Mouse (Mus musculus) kidney, postnatal 4 days (tissue): ENCODE measurements around the gene Immt.

Experiments
- DNase-seq, 2 experiments: peaks; one replicate each; pipeline ENCODE4 v3.0.0; 2021; ENCODE audit warnings: mixed read lengths in 2 of 2

Immt gene

GRCm38 (mm10) chr6:71830690-71831580, at the start of gene Immt:
TSS of gene Immt (plus strand) at chr6:71831331.
- peak; percentile 97 to 99 for DNase-seq

GRCm38 (mm10) chr6:71783165-71783564, 48.0 kb upstream of the Immt start:
- DNase-seq = no peak

- no peak for DNase-seq
Measured at GRCm38 (mm10) chr6:71788348-71788747, 42.8 kb upstream of the Immt start.

DNA sequence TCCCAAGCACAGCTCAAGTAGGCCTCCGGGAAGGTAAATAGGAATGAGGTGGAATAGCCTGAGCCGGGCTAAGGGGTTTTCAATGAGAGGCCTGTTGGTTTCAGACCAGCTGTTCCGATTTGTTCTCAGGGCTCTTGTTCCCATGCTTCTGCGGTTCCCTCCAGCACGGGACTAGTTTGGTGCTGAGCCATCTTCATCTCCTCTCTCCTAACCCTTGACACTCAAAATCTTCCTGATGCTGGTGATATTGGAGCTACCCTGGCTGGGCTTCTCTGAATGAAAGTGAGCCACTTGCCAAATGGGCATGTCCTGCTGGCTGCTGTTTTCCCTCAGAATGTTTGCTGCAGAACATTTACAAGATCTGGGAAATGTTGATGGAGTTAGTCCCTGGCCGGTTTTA, 39.4 kb upstream of the Immt start:
- no peak for DNase-seq

DNA sequence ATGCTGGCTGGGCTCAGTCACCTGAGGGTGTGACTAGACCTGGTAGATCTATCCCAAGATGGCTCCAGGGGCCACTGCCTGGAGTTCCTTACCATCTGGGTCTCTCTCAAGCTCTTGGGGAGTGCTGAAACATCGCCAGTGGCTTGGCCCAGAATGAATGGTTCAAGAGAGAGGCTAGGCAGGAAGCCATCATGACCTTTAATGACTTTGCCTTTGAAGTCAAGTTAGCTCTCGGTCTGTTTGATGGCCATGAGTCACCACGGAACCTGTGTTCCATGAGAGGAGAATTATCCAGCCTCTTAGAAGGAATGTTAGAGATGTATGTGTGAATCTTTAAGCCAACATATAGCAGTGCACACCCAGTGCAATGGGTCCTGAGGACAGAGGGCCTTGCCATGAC, 31.7 kb upstream of the Immt start:
- no peak for DNase-seq

DNA sequence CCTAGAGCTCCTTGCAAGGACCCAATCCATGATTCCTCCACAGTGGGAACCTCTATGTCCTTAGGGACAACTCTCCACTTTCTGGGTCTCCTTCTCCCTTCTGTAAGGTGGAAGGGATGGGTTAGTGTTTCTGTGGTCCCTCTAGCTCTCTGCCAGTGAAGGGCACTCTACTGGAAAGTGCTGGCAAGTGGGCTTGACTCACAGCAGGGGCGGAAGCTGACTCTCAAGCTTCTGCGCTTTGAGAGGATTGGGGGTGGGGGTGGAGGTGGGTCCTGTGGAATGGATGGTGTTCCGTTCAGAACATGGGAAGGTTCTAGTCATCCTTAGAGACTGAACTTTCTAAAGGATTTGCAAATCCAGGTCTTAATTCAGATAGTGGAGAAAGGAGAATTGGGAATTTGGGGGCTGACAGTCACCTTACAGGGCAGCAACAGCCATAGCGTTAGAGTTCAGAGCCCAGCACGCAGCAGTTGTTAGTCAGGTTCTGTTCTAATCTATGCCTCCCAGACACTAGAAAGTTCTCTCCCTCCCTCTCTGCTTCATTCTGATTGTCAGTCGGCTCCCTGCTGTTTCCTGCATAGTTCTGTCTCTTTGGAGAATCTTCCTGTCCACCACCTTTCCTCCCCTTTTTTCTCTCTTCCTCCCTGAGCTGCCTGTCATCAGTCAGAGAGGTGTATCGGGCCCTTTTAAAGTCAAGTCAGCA, 30.0 kb upstream of the Immt start:
- DNase-seq = no peak

GRCm38 (mm10) chr6:71801714-71802094, 29.4 kb upstream of the Immt start:
- DNase-seq = no peak

DNA sequence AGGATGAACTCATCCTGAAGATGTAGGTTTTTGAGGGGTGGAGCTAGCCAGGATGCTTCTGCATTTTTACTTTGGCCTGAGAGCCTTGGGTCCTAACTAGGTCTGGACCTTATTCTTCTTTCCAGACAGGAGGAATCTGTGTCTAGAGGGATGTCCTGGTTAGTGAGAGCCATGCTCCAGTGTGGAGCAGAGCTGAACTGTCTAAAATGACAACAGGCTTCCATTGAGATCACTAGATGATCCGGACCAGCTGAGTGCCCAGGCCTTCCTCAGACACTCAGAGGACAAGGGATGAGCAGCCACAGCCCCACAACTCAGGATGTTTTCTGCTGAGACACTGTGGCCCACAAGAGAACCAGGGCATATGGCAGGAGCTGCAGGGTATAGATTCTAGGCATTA, 27.5 kb upstream of the Immt start:
- no peak for DNase-seq

- peak; percentile 76 to 83 for DNase-seq
Measured at GRCm38 (mm10) chr6:71804061-71804829, 26.9 kb upstream of the Immt start.

DNA sequence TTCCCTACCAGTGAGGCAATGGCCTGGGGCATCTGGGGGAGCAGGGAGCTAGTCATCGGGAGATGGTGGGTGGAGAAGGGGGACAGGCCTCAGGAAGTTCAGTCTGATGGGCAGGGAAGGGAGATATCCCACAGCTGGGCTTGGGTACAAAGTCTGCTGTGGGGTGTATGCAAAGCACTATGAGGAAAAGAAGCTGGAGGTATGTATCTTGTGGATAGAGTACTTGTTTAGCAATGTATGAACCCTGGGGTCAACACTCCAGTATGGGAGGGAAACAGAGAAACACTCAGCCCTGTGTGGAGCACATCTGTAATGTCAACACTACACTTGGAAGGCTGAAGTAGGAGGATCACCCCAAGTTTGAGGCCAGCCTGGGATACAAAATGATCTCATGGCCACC, 24.4 kb upstream of the Immt start:
- DNase-seq = no peak

- DNase-seq = no peak
Measured at GRCm38 (mm10) chr6:71809890-71810289, 21.2 kb upstream of the Immt start.

DNA sequence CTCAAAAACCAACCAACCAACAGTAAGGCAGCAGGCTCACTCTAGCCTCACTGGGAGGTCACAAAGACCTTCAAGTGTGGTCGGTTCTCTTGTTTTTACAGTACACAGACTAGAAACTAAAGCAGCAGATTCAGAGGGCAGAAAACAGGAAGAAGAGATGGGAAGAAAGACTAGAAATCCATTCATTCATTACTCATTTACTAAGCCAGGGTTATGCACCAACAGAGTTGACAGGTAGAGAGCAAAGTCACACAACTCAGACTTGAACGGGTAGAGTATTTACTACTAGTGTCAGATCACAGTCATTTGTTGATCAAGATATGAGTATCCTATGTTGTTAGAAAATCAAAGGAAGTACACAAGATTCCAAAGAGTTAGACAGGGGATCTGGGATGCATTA, 18.3 kb upstream of the Immt start:
- no peak for DNase-seq

DNA sequence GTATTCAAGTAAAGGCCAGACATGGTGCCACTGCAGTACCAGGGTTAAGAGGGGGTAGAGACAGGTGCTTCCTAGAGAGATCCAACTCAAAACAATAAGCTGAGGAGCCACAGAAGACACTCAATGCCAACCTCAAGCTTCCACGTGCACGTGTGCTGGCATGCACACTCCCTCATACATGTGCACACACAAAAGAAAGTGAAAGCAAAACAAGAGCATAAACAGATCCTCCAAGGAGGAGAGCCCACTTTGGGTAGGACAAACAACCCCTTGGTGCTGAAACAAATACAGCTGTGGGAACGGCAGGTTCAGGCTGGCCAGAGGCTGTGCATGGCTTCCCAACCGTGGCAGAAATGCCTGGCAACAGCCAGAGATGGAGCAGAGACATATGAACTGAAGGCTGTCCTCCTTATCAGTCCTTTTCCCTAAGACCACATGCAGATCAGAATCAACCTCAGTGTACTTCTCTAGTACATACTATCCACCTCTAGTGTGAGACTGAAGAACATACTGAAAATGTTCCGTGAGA, 11.3 kb upstream of the Immt start:
- peak; percentile 25 to 47 for DNase-seq

GRCm38 (mm10) chr6:71823085-71823484, 8.0 kb upstream of the Immt start:
- no peak for DNase-seq

DNA sequence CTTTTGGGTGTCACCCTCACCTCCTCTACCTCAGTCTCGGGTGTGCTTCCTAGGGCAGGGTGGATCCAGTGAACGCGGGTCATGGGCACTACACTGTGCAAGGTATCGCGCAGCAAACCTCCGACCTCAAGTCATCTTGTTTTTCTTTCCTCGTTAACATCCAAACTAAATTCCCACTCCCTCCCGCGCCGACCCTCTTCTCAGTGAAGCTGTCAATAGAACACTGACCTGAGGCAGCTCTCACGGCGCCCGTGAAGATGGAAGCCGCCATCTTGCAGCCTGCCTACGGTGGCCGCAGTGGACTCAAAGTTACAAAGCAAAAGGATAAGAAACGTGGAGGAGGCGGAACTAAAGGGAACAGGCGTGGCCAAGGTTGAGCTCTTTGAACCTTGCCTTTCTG, 7.6 kb upstream of the Immt start:
- DNase-seq = peak; percentile 91 to 94

DNA sequence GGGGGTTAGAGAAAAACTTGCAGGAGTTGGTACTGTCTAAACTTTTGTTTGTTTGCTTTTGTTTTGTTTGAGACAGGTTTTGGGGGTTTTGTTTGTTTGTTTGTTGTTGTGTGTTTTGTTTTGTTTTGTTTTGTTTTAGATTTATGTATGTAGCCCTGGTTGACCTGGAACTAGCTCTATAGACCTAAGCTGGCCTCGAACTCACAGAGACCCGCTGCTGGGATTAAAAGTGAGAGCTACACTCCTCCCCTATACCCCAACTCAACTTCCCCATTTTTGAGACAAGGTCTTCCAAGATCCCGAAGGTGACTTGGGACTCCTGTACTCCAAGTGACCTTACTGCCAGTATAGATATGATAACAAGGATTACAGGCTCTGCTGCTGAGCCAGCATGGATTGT, 7.2 kb upstream of the Immt start:
- DNase-seq = no peak

DNA sequence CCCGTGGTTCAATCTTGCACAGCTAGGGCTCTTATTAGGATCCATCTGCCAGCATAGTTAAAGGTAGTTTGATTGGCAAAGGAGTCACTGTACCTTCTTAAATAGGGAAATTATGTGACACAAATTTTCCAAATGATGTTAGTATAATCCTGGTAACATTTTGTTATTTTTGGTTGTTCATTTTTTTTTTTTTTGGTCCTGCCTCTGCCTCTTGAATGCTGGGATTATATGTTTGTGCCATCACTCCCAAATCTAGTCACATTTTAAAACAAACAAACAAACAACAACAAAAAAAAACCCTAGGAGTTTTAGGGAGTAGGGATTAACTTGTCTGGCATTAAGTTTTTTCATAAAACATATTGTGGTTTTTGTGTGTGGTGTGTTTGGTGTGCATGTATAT, 4.3 kb upstream of the Immt start, which contains the start of gene Mrpl35:
Mrpl35 (minus strand) TSS at position 101 of the 400 bp plus-strand sequence.
- no peak for DNase-seq

GRCm38 (mm10) chr6:71829768-71830167, 1.4 kb upstream of the Immt start:
- DNase-seq = no peak

- DNase-seq = peak; percentile 93 to 98
Measured at GRCm38 (mm10) chr6:71831581-71831960, 440 bp downstream of the Immt start.

DNA sequence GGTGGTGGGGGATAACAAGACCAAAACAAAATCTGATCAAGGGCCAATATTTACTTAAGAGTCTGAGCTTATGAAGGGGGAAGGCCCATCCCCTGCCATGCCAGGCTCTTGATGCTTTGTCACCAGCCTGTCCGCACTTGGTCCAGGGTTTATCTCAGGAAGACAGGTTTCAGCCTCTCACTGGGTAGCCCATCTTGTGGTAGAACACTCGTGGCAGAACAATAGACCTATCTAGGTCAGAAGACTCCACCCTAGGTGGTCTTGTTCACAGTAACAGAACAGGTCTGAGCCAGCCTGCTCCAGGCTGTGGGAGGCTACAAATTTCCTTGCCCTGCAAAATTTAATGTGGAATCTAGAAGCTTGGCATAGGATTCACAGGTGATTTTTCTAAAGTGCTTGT, 5.7 kb downstream of the Immt start:
- no peak for DNase-seq

- DNase-seq = no peak
Measured at GRCm38 (mm10) chr6:71839815-71840214, 8.7 kb downstream of the Immt start.

- DNase-seq = no peak
Measured at GRCm38 (mm10) chr6:71840597-71841290, 9.6 kb downstream of the Immt start.
